Mouse (Mus musculus): ENCODE data around the gene Grid1.

- TF ChIP-seq POLR2A (IDR thresholded peaks at IDR 0.05; ENCODE audit: low read depth, low read length) (no peak), CTCF (conservative IDR thresholded peaks at IDR 0.05; ENCODE audit: insufficient read depth, insufficient read length, low read depth, low read length) (no peak)
Observed at GRCm38 (mm10) chr14:34772132-34772531, 47.8 kb upstream of the Grid1 start.

All from kidney, adult 2 months (tissue).